Mouse (Mus musculus): ENCODE measurements around the gene Mdk. TPM values are rescaled to one million over a fixed set of nuclear protein-coding genes. Genes with fewer than 3 reads are reported as not detected.
A peak's percentile ranks its signal among the peaks of the same experiment; 100 is the strongest.

Mdk gene
- polyA plus RNA-seq, 1 experiment from 2014 or later = 700 TPM

- no peak overlapping the region for H3K4me3 ChIP-seq (ENCODE audit: low read depth, low read length)
- DNase-seq (ENCODE audit: low spot score) (no peak), ATAC-seq (ENCODE audit: low read depth) (no peak)
- H3K27ac ChIP-seq (replicated peaks; ENCODE audit: low read depth, low read length) = no peak overlapping the region
- WGBS = 71% methylated on average over 1 of the region's 1 CpGs
- H3K36me3 ChIP-seq (ENCODE audit: control insufficient read depth, insufficient read depth, low read length) = peaks cover 6% of the 10 kb centered on the region; the same call in 1 of the 2 replicates
- H3K27me3 ChIP-seq (replicated peaks; ENCODE audit: control insufficient read depth, insufficient read depth, low read length) = peaks cover 39% of the 10 kb centered on the region
- no peak overlapping the region for H3K9ac ChIP-seq (ENCODE audit: low read depth, low read length)
- no peaks in the 10 kb centered on the region for H3K9me3 ChIP-seq (ENCODE audit: control insufficient read depth, low read length)
- H3K4me2 ChIP-seq (ENCODE audit: low read depth, low read length) = no peak overlapping the region
- peaks cover 22% of the 10 kb centered on the region for H3K4me1 ChIP-seq (ENCODE audit: control insufficient read depth, insufficient read depth, low read length)
Measured at GRCm38 (mm10) chr2:91924726-91925125, 7.4 kb downstream of the Mdk start.

- 7% methylated on average over 52 of the region's 54 CpGs for WGBS
- Histone ChIP-seq H3K4me3 (ENCODE audit: low read depth, low read length) (peak overlapping the region; percentile 62), H3K4me2 (ENCODE audit: low read depth, low read length) (peak overlapping the region; percentile 96), H3K9me3 (ENCODE audit: control insufficient read depth, low read length) (no peaks in the 10 kb centered on the region), H3K27ac (replicated peaks; ENCODE audit: low read depth, low read length) (no peak overlapping the region), H3K4me1 (ENCODE audit: control insufficient read depth, insufficient read depth, low read length) (peaks cover 21% of the 10 kb centered on the region), H3K27me3 (replicated peaks; ENCODE audit: control insufficient read depth, insufficient read depth, low read length) (peaks cover 39% of the 10 kb centered on the region), H3K36me3 (ENCODE audit: control insufficient read depth, insufficient read depth, low read length) (0 out of 2 replicates have a peak, but pooled peaks cover 4% of the 10 kb centered on the region), H3K9ac (ENCODE audit: low read depth, low read length) (peak overlapping the region; percentile 43; the same call in 1 of the 2 replicates)
- peak; percentile 82 for DNase-seq (ENCODE audit: low spot score)
- peak; percentile 53 for ATAC-seq (ENCODE audit: low read depth)
Measured at GRCm38 (mm10) chr2:91923415-91924337, 8.4 kb downstream of the Mdk start.

GRCm38 (mm10) chr2:91922586-91923414 is 9.3 kb downstream of the Mdk start:
- DNase-seq (ENCODE audit: low spot score) (no peak), ATAC-seq (ENCODE audit: low read depth) (no peak)
- Histone ChIP-seq H3K9ac (ENCODE audit: low read depth, low read length) (peak overlapping the region; percentile 59; the same call in 1 of the 2 replicates), H3K27me3 (replicated peaks; ENCODE audit: control insufficient read depth, insufficient read depth, low read length) (peaks cover 39% of the 10 kb centered on the region), H3K4me1 (ENCODE audit: control insufficient read depth, insufficient read depth, low read length) (peaks cover 21% of the 10 kb centered on the region), H3K36me3 (ENCODE audit: control insufficient read depth, insufficient read depth, low read length) (peaks cover 13% of the 10 kb centered on the region), H3K27ac (replicated peaks; ENCODE audit: low read depth, low read length) (no peak overlapping the region), H3K4me3 (ENCODE audit: low read depth, low read length) (peak overlapping the region; percentile 62), H3K9me3 (ENCODE audit: control insufficient read depth, low read length) (no peaks in the 10 kb centered on the region), H3K4me2 (ENCODE audit: low read depth, low read length) (peak overlapping the region; percentile 96)
- WGBS = 4% methylated on average over 37 of the region's 37 CpGs

GRCm38 (mm10) chr2:91921790-91922570 is 10.1 kb downstream of the Mdk start:
- peaks cover 39% of the 10 kb centered on the region for H3K27me3 ChIP-seq (replicated peaks; ENCODE audit: control insufficient read depth, insufficient read depth, low read length)
- H3K4me3 ChIP-seq (ENCODE audit: low read depth, low read length) = peak overlapping the region; percentile 62
- no peak overlapping the region for H3K27ac ChIP-seq (replicated peaks; ENCODE audit: low read depth, low read length)
- peaks cover 21% of the 10 kb centered on the region for H3K36me3 ChIP-seq (ENCODE audit: control insufficient read depth, insufficient read depth, low read length)
- ATAC-seq (ENCODE audit: low read depth) (peak; percentile 67), DNase-seq (ENCODE audit: low spot score) (peak; percentile 65)
- under 1% methylated on average over 41 of the region's 64 CpGs for WGBS
- peak overlapping the region; percentile 59 for H3K9ac ChIP-seq (ENCODE audit: low read depth, low read length)
- peak overlapping the region; percentile 96 for H3K4me2 ChIP-seq (ENCODE audit: low read depth, low read length)
- H3K9me3 ChIP-seq (ENCODE audit: control insufficient read depth, low read length) = no peaks in the 10 kb centered on the region
- peaks cover 21% of the 10 kb centered on the region for H3K4me1 ChIP-seq (ENCODE audit: control insufficient read depth, insufficient read depth, low read length)

GRCm38 (mm10) chr2:91921181-91921789 is 10.8 kb downstream of the Mdk start:
- ATAC-seq (ENCODE audit: low read depth) (0 out of 2 replicates have a peak, but pooled peaks have one; percentile 21), DNase-seq (ENCODE audit: low spot score) (peak; percentile 79)
- WGBS = 4% methylated on average over 31 of the region's 31 CpGs
- Histone ChIP-seq H3K27me3 (replicated peaks; ENCODE audit: control insufficient read depth, insufficient read depth, low read length) (peaks cover 39% of the 10 kb centered on the region), H3K4me3 (ENCODE audit: low read depth, low read length) (peak overlapping the region; percentile 62), H3K4me1 (ENCODE audit: control insufficient read depth, insufficient read depth, low read length) (peaks cover 21% of the 10 kb centered on the region), H3K4me2 (ENCODE audit: low read depth, low read length) (peak overlapping the region; percentile 96), H3K27ac (replicated peaks; ENCODE audit: low read depth, low read length) (no peak overlapping the region), H3K9ac (ENCODE audit: low read depth, low read length) (peak overlapping the region; percentile 59), H3K9me3 (ENCODE audit: control insufficient read depth, low read length) (no peaks in the 10 kb centered on the region), H3K36me3 (ENCODE audit: control insufficient read depth, insufficient read depth, low read length) (peaks cover 26% of the 10 kb centered on the region)

GRCm38 (mm10) chr2:91920130-91920529 is 12.0 kb downstream of the Mdk start:
- no peaks in the 10 kb centered on the region for H3K9me3 ChIP-seq (ENCODE audit: control insufficient read depth, low read length)
- H3K9ac ChIP-seq (ENCODE audit: low read depth, low read length) = no peak overlapping the region
- H3K27ac ChIP-seq (replicated peaks; ENCODE audit: low read depth, low read length) = no peak overlapping the region
- no peak overlapping the region for H3K4me3 ChIP-seq (ENCODE audit: low read depth, low read length)
- no peak overlapping the region for H3K4me2 ChIP-seq (ENCODE audit: low read depth, low read length)
- DNase-seq (ENCODE audit: low spot score) (no peak), ATAC-seq (ENCODE audit: low read depth) (no peak)
- H3K27me3 ChIP-seq (replicated peaks; ENCODE audit: control insufficient read depth, insufficient read depth, low read length) = peaks cover 39% of the 10 kb centered on the region
- WGBS = 72% methylated on average over 4 of the region's 4 CpGs
- peaks cover 37% of the 10 kb centered on the region for H3K36me3 ChIP-seq (ENCODE audit: control insufficient read depth, insufficient read depth, low read length)
- peaks cover 21% of the 10 kb centered on the region for H3K4me1 ChIP-seq (ENCODE audit: control insufficient read depth, insufficient read depth, low read length)

GRCm38 (mm10) chr2:91917096-91917495 is 15.0 kb downstream of the Mdk start:
- no peak for ATAC-seq (ENCODE audit: low read depth)
- H3K4me3 ChIP-seq (ENCODE audit: low read depth, low read length) = no peak overlapping the region
- DNase-seq (ENCODE audit: low spot score) = no peak
- H3K9ac ChIP-seq (ENCODE audit: low read depth, low read length) = no peak overlapping the region
- peaks cover 13% of the 10 kb centered on the region for H3K27me3 ChIP-seq (replicated peaks; ENCODE audit: control insufficient read depth, insufficient read depth, low read length)
- no peak overlapping the region for H3K27ac ChIP-seq (replicated peaks; ENCODE audit: low read depth, low read length)
- WGBS = 87% methylated on average over 7 of the region's 7 CpGs
- H3K9me3 ChIP-seq (ENCODE audit: control insufficient read depth, low read length) = no peaks in the 10 kb centered on the region
- no peak overlapping the region for H3K4me2 ChIP-seq (ENCODE audit: low read depth, low read length)
- peaks cover 6% of the 10 kb centered on the region for H3K4me1 ChIP-seq (ENCODE audit: control insufficient read depth, insufficient read depth, low read length)
- H3K36me3 ChIP-seq (ENCODE audit: control insufficient read depth, insufficient read depth, low read length) = peaks cover 65% of the 10 kb centered on the region

Data from embryonic facial prominence, embryonic 14.5 days (tissue).